Mouse (Mus musculus): Measurements from ENCODE around the gene Twf2.

- TF ChIP-seq MYOG (IDR thresholded peaks at IDR 0.05; ENCODE audit: control insufficient read depth, extremely low read depth, insufficient read length) (no peak), CTCF (IDR thresholded peaks at IDR 0.05; ENCODE audit: control insufficient read depth, insufficient read depth, insufficient read length) (no peak)
Measured at GRCm38 (mm10) chr9:106182146-106182545, 20.8 kb upstream of the Twf2 start.

Measured in C2C12 (cell line).